Mouse (Mus musculus): ENCODE data around the gene Pamr1.

Gene Pamr1

GRCm38 (mm10) chr2:102595395-102596130 is 45.8 kb downstream of the Pamr1 start:
- POLR2A ChIA-PET: no interaction called here

DNA sequence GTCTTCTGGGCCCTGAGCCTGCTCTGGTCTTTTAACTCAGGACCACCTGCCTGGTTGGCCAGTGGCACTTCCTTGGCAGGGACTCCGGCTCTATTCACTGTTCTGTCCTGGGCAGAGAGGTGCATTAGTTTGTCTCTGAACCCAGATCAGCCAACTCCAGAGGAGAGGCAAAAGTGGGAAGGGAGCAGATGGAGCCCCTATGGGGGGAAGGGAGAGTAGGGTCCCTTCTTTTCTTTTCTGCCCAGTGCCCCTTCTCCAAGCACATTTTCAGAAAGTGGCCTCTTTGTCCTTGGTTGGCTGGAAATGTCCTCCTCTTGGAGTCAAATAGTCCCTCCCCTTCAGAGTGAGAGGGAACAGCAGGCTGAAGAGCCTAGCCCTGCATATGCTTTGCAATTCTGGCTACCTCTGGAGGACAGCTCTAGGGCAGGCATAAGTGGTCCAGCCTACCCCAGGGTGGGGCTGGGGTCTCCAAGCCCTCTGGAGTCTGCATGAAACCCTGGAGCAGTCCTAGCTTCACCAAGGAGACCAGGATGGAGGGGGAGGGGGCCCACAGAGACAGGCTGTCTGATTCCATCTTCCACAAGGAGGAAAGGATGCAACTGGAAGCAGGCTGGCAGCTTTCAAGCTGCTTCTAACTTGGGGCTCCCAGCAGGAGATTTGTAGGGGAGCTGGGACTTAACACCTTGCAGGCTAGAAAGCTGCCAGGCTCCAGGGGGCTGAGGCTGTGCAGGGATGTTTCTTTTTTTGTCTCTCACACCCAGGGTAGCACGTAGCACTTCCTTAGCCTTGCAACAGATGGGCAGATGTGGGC is 49.3 kb downstream of the Pamr1 start:
- ChIA-PET CTCF (interaction anchor here in 1 of 4 experiments (1.1 kb wide), 1 partner anchor 10 kb away, joined by 5 read pairs; no protein-coding TSS in a partner anchor), POLR2A (no interaction called here)

More at GRCm38 (mm10) chr2:102595395-102596130, 45.8 kb downstream of the Pamr1 start:
- CTCF ChIA-PET: interaction anchor here in 2 of 4 experiments (0.6 to 0.7 kb wide), 2 partner anchors 309 to 476 kb away, joined by 3 read pairs; no protein-coding TSS in a partner anchor

GRCm38 (mm10) chr2:102600516-102600915 is 50.7 kb downstream of the Pamr1 start:
- POLR2A ChIA-PET: no interaction called here
- CTCF ChIA-PET: interaction anchor here in 1 of 4 experiments (0.6 to 1.1 kb wide), 2 partner anchors 10 to 11 kb away, joined by 3 to 5 read pairs; no protein-coding TSS in a partner anchor

GRCm38 (mm10) chr2:102610485-102610884 is 60.7 kb downstream of the Pamr1 start:
- POLR2A ChIA-PET: no interaction called here

GRCm38 (mm10) chr2:102616637-102617036 is 66.8 kb downstream of the Pamr1 start:
- ChIA-PET POLR2A (no interaction called here), CTCF (no interaction called here)

More at GRCm38 (mm10) chr2:102610485-102610884, 60.7 kb downstream of the Pamr1 start:
- CTCF ChIA-PET: no interaction called here

- ChIA-PET POLR2A (no interaction called here), CTCF (no interaction called here)
These were observed 71.1 kb downstream of the Pamr1 start for GRCm38 (mm10) chr2:102620744-102621429.

DNA sequence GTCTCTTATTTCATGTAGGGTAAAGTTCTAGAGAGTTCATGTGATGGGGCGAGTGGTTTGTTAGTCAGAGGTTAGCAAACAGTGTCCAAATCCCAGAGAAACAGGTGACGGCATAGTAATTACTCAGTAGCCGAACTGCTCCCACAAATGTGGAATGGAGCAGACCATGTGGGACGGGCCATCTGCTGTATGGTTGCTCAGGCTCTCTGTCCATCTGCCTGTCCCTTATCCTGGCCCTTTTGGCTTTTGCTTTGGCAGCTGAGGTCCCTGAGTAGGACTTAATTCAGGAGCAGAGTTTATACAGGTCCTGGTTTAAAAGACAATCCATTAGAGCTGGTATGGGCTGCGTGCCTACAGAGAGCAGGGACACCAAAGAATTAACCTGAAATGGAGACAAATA is 72.4 kb downstream of the Pamr1 start:
- ChIA-PET POLR2A (no interaction called here), CTCF (no interaction called here)

GRCm38 (mm10) chr2:102622943-102623342 is 73.1 kb downstream of the Pamr1 start:
- CTCF ChIA-PET: no interaction called here
- POLR2A ChIA-PET: no interaction called here

GRCm38 (mm10) chr2:102624538-102624937 is 74.7 kb downstream of the Pamr1 start:
- POLR2A ChIA-PET: no interaction called here

DNA sequence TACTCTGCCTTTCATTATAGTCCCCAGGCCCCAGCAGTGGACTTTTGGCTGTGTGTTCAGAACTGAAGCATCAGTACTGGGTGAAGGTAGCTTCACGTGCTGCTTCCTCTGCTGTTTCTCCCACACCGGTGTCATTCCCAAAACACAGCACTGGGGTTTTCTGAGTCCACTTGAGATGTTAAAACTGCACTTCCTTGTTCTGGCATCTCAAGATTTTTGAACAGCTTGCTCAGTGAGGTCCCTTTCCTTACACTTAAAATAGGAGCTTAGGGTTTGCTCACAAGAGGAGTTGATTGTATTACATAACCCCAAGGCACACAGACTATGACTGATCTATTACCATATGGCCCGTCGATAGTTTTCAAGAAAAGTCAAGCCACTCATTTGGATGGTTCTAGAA is 82.5 kb downstream of the Pamr1 start:
- CTCF ChIA-PET: no interaction called here

More at GRCm38 (mm10) chr2:102624538-102624937, 74.7 kb downstream of the Pamr1 start:
- CTCF ChIA-PET: no interaction called here

DNA sequence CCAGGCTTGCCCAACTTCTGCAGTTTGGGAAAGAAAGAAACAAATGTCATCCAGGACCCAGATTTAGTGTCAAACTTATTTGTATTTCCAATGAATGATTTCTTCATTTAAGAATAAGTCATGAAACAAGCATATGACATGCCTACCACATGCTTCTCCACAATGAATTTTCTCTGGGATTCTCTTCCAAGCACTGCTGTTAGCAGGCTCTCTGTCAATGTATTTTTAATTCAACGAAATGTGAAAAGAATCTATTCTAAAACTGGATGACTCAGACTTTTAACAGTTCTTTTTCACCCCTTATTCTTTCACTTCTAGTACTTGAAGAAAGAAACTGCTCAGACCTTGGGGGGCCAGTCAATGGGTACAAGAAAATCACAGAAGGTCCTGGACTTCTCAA is 84.2 kb downstream of the Pamr1 start:
- ChIA-PET POLR2A (no interaction called here), CTCF (no interaction called here)

More for the DNA sequence above, 82.5 kb downstream of the Pamr1 start:
- POLR2A ChIA-PET: interaction anchor here in 1 of 4 experiments (0.6 kb wide), 1 partner anchor 901 kb away, joined by 4 read pairs; no protein-coding TSS in a partner anchor

DNA sequence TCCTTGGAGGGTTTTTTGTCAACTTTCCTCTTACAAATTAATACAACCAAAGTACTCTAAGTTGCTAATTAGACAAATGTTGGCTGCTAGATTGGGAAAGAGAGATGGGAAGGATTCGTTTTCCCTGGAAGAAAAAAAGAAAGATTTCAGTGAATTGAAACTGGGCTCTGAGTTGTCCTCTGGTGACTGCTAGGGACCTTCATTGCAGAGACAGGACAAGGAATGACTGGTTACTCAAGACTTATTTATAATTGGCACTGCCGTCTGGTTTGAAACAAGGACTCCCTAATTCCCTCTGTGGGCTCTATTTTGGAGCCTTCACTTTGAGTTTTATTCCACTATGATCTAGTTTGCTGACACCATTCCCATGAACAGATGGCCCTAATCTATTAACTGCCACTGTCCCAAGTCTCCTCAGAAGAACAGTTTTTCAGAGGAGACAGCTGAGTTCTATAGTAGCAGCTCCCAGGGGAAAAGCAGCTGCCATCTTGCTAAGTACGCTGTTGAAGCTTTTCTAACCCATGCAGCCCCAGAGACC is 85.8 kb downstream of the Pamr1 start:
- ChIA-PET CTCF (interaction anchor here in 1 of 4 experiments (0.5 kb wide), 1 partner anchor 767 kb away, joined by 3 read pairs; no protein-coding TSS in a partner anchor), POLR2A (no interaction called here)

- ChIA-PET POLR2A (no interaction called here), CTCF (interaction anchor here in 1 of 4 experiments (0.5 kb wide), 1 partner anchor 767 kb away, joined by 3 read pairs; no protein-coding TSS in a partner anchor)
These were observed 86.3 kb downstream of the Pamr1 start for GRCm38 (mm10) chr2:102636116-102636600.

DNA sequence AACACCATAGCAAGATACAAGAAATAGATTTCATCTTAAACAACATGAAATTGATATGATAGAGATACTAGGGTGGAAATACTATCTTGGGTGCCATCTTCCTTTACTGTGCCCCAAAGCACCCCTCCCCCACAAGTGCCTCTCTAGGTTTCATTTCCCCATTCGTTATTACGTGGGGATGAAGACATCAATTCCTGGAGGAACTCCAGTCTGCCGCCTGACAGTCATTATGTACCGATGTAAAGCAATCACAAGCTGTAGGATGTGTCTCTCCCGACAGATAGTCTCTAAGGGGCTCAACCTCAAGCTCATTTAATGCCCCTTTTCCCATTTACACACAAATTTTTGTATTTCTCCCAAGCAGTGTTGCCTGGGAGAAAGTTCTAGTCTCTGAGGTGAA is 88.3 kb downstream of the Pamr1 start:
- ChIA-PET POLR2A (no interaction called here), CTCF (no interaction called here)

DNA sequence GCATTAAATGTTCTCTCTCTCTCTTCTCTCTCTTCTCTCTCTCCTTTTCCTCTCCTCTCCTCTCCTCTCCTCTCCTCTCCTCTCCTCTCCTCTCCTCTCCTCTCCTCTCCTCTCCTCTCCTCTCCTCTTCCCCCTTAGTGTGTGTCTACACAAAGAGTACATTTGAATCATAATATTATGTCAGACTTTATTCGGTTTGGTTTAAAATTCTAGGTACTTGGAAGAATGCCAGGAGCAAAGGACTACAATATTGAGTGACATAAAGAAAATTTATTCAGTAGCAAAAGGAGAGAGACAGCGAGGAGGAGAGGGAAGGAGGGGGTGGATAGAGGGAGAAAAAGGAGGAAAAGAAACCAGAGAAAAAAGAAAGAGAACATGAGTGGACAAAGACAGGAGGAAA is 88.9 kb downstream of the Pamr1 start:
- ChIA-PET CTCF (no interaction called here), POLR2A (no interaction called here)

- ChIA-PET CTCF (no interaction called here), POLR2A (no interaction called here)
These were observed 99.2 kb downstream of the Pamr1 start for GRCm38 (mm10) chr2:102648845-102649500.

GRCm38 (mm10) chr2:102650322-102650721 is 100.5 kb downstream of the Pamr1 start:
- POLR2A ChIA-PET: no interaction called here
- CTCF ChIA-PET: no interaction called here

GRCm38 (mm10) chr2:102655966-102656725 is 106.3 kb downstream of the Pamr1 start:
- ChIA-PET CTCF (no interaction called here), POLR2A (no interaction called here)
